Mouse (Mus musculus) lung, embryonic 16.5 days (tissue): ENCODE data around the gene Gm8279. TPM values are rescaled to one million over a fixed set of nuclear protein-coding genes. Genes with fewer than 3 reads are reported as not detected.
"Not testable (repeated sequence)": the region's sequence is repeated elsewhere in the genome, so short reads cannot be mapped to it uniquely, and the experiment has no call there.

Experiments
- ATAC-seq: fragments of 200-750 bp; cut with Nextera tagmentation; 2 replicates; pipeline ENCODE4 v1.8.0; 2017; ENCODE audit warnings: low read depth, mild to moderate bottlenecking, moderate library complexity
- H3K27ac ChIP-seq: fragments of 300-500 bp; sonication (generic); 2 replicates; pipeline ENCODE4 v1.5.1; 2014; ENCODE audit warnings: mild to moderate bottlenecking, control low read depth, low read length
- H3K27me3 ChIP-seq: fragments of 300-500 bp; sonication (generic); 2 replicates; pipeline ENCODE4 v1.6.1; 2014; ENCODE audit warnings: low read depth, low read length, mixed read lengths; ENCODE audit not compliant: control insufficient read depth, insufficient read depth
- H3K36me3 ChIP-seq: fragments of 300-500 bp; sonication (generic); 2 replicates; pipeline ENCODE4 v1.6.1; 2014; ENCODE audit warnings: low read length; ENCODE audit not compliant: control insufficient read depth, insufficient read depth
- H3K4me1 ChIP-seq: fragments of 300-500 bp; sonication (generic); replicated peaks from 2 replicates; pipeline ENCODE4 v1.6.1; 2014; ENCODE audit warnings: low read length, mixed read lengths; ENCODE audit not compliant: control insufficient read depth, insufficient read depth
- H3K4me2 ChIP-seq: fragments of 300-500 bp; sonication (generic); 2 replicates; pipeline ENCODE4 v1.6.1; 2014; ENCODE audit warnings: low read depth, low read length, control low read depth
- H3K4me3 ChIP-seq: fragments of 300-500 bp; sonication (generic); 2 replicates; pipeline ENCODE4 v1.5.1; 2014; ENCODE audit warnings: mild to moderate bottlenecking, low read length, control low read depth
- H3K9ac ChIP-seq: fragments of 300-500 bp; sonication (generic); 2 replicates; pipeline ENCODE4 v1.6.1; 2014; ENCODE audit warnings: low read length, control low read depth
- H3K9me3 ChIP-seq: fragments of 300-500 bp; sonication (generic); 2 replicates; pipeline ENCODE4 v1.6.1; 2016; ENCODE audit warnings: low read length; ENCODE audit not compliant: control insufficient read depth
- WGBS: fragments of 180-500 bp; shearing (Covaris S2); extraction: QIAGEN DNeasy Blood & Tissue Kit; methylation state at CpG from one replicate; pipeline ENCODE4 v1.1.7; 2014; 5-methylcytosine and 5-hydroxymethylcytosine counted together
- polyA plus RNA-seq: library from polyadenylated mRNA; unstranded; fragments of >200 nt; fragmentation: Nextera tagmentation; extraction: Ambion mirVana; gene quantifications from 2 replicates; pipeline ENCODE4 v1.2.1, GENCODE M21; 2015

Gene Gm8279
- not detected in 2 replicates for polyA plus RNA-seq

GRCm38 (mm10) chr14:5131219-5131618 lies at the start of gene Gm8279:
Gene Gm8279, plus strand, starts transcription at chr14:5131519.
- not testable (repeated sequence) for H3K4me1 ChIP-seq, H3K27me3 ChIP-seq, H3K27ac ChIP-seq, H3K9ac ChIP-seq, ATAC-seq, H3K4me2 ChIP-seq, H3K9me3 ChIP-seq, H3K36me3 ChIP-seq, H3K4me3 ChIP-seq
- 57% methylated on average over 1 of the region's 2 CpGs for WGBS

- H3K4me2 ChIP-seq, H3K9ac ChIP-seq, H3K27me3 ChIP-seq, ATAC-seq, H3K4me3 ChIP-seq, H3K36me3 ChIP-seq, H3K4me1 ChIP-seq, H3K27ac ChIP-seq, H3K9me3 ChIP-seq: not testable (repeated sequence)
- WGBS, result no CpG with 5 or more reads among the region's 1 CpGs
Observed at GRCm38 (mm10) chr14:5164235-5164634, 32.9 kb downstream of the Gm8279 start, which contains the start of gene Gm3317. Gene Gm3317, plus strand, starts transcription at chr14:5164535.

GRCm38 (mm10) chr14:5185493-5185892 lies 54.2 kb downstream of the Gm8279 start, which contains the start of gene Gm8271:
Gene Gm8271, plus strand, starts transcription at chr14:5185793.
- H3K36me3 ChIP-seq, H3K9me3 ChIP-seq, H3K4me3 ChIP-seq, H3K9ac ChIP-seq, H3K4me1 ChIP-seq, H3K4me2 ChIP-seq, H3K27ac ChIP-seq, H3K27me3 ChIP-seq, ATAC-seq: not testable (repeated sequence)
- WGBS, result no CpG with 5 or more reads among the region's 3 CpGs

Other genes starting within 250 kb of the Gm8279 start
- not detected in 2 replicates for gene Gm3278, start 239.1 kb upstream of the Gm8279 start, polyA plus RNA-seq
- gene Gm8297, start 147.6 kb upstream of the Gm8279 start, polyA plus RNA-seq, result not detected in 2 replicates
- gene Gm3298, start 115.6 kb upstream of the Gm8279 start, polyA plus RNA-seq, result 0.35 TPM in 1 of 2 replicates, not detected in the other
- not detected in 2 replicates for gene 4930555G01Rik, start 80.9 kb upstream of the Gm8279 start, polyA plus RNA-seq
- 0.99 and 1.3 TPM in 2 replicates for gene Gm8281, start 60.5 kb upstream of the Gm8279 start, polyA plus RNA-seq
- gene Gm3317, start 33.0 kb downstream of the Gm8279 start, polyA plus RNA-seq, result not detected in 2 replicates
- not detected in 2 replicates for gene Gm8271, start 54.3 kb downstream of the Gm8279 start, polyA plus RNA-seq
- gene Gm3526, start 129.1 kb downstream of the Gm8279 start, polyA plus RNA-seq, result not detected in 2 replicates
- gene Gm3542, start 203.4 kb downstream of the Gm8279 start, polyA plus RNA-seq, result not detected in 2 replicates